Mouse (Mus musculus) lung, postnatal 0 days (tissue): ENCODE data around the gene Atg2a.

Experiments
- CTCF ChIP-seq: IDR thresholded peaks from 2 replicates; pipeline ENCODE4 v1.5.1; 2016; ENCODE audit warnings: antibody characterized with exemption, mild to moderate bottlenecking
- EP300 ChIP-seq: IDR thresholded peaks from 2 replicates; pipeline ENCODE4 v1.6.1; 2016; ENCODE audit warnings: antibody characterized with exemption, mild to moderate bottlenecking, control low read depth

DNA sequence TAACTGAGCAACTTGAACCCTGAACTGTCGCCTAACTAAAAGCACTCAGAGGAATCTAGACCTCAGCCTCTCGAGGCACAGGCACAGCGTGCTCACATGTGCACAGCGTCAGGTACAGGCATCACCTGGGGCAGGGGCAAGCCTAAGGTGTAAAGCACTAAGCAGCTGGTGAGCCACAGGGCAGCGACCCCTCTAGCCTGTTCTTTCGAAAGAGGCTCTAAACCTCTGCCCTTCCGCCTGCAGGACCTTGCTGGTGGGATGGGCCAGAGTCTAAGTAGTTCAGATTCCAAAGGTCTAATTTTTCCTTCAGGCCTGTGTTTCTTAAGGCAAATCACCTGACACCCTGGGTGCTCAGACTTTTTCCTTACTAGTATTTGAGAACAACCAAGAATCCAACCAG lies 30.6 kb downstream of the Atg2a start:
- TF ChIP-seq CTCF (no peak), EP300 (no peak)
